Mouse (Mus musculus) layer of hippocampus, postnatal 36 days (tissue): ENCODE data around the gene Traf6. TPM values are rescaled to one million over a fixed set of nuclear protein-coding genes. Genes with fewer than 3 reads are reported as not detected.

Experiments
- DNase-seq, 2 experiments: peaks; one replicate each; pipeline ENCODE4 v3.0.0; 2022
- total RNA-seq, 2 experiments: library from RNA; stranded (reverse); gene quantifications; 2 replicates each; pipeline ENCODE4 v1.2.3; 2021

Traf6 gene
- 10 to 100 TPM; 14.9 to 15.4 TPM for total RNA-seq

- peak; percentile 82 to 88 for DNase-seq
Observed at GRCm38 (mm10) chr2:101678236-101679021, at the start of gene Traf6. Traf6 (plus strand) TSS chr2:101678429.

GRCm38 (mm10) chr2:101638979-101639839 is 39.0 kb upstream of the Traf6 start:
- no peak for DNase-seq

- DNase-seq, result no peak
Observed at GRCm38 (mm10) chr2:101639840-101640350, 38.3 kb upstream of the Traf6 start.

GRCm38 (mm10) chr2:101645841-101646240 is 32.4 kb upstream of the Traf6 start:
- no peak for DNase-seq

- no peak for DNase-seq
Observed at GRCm38 (mm10) chr2:101648361-101648760, 29.9 kb upstream of the Traf6 start.

- no peak for DNase-seq
Observed at GRCm38 (mm10) chr2:101649114-101649671, 29.0 kb upstream of the Traf6 start, which contains the start of the genes Rag1 and B230118H07Rik. Rag1 (minus strand) TSS chr2:101649501. B230118H07Rik (minus strand) TSS chr2:101649532.

- DNase-seq, result no peak
Observed at GRCm38 (mm10) chr2:101650446-101650845, 27.8 kb upstream of the Traf6 start.

- no peak for DNase-seq
Observed at GRCm38 (mm10) chr2:101652204-101652920, 25.9 kb upstream of the Traf6 start.

GRCm38 (mm10) chr2:101652921-101653597 is 25.2 kb upstream of the Traf6 start:
- peak; percentile 66 to 72 for DNase-seq

GRCm38 (mm10) chr2:101660536-101660935 is 17.7 kb upstream of the Traf6 start:
- DNase-seq, result no peak

GRCm38 (mm10) chr2:101665058-101665702 is 13.0 kb upstream of the Traf6 start:
- DNase-seq, result peak; percentile 75 to 78

GRCm38 (mm10) chr2:101665703-101666092 is 12.5 kb upstream of the Traf6 start:
- DNase-seq, result no peak

GRCm38 (mm10) chr2:101668751-101669150 is 9.5 kb upstream of the Traf6 start:
- DNase-seq, result no peak

GRCm38 (mm10) chr2:101673547-101673946 is 4.7 kb upstream of the Traf6 start:
- DNase-seq, result peak in 1 of 2 experiments; percentile 24

GRCm38 (mm10) chr2:101679164-101679784 is 1.0 kb downstream of the Traf6 start:
- no peak for DNase-seq

- no peak for DNase-seq
Observed at GRCm38 (mm10) chr2:101684421-101684820, 6.2 kb downstream of the Traf6 start.

- DNase-seq, result no peak
Observed at GRCm38 (mm10) chr2:101688011-101688410, 9.8 kb downstream of the Traf6 start.

GRCm38 (mm10) chr2:101690252-101690827 is 12.1 kb downstream of the Traf6 start:
- DNase-seq, result no peak

- no peak for DNase-seq
Observed at GRCm38 (mm10) chr2:101693043-101693442, 14.8 kb downstream of the Traf6 start.
